Mouse (Mus musculus) Patski (cell line): ENCODE data around the gene Cacna2d2. TPM values are rescaled to one million over a fixed set of nuclear protein-coding genes. Genes with fewer than 3 reads are reported as not detected.
"Not testable (repeated sequence)": the region's sequence is repeated elsewhere in the genome, so short reads cannot be mapped to it uniquely, and the experiment has no call there.

Experiments
- ATAC-seq: fragments of 100-300 bp; one replicate; pipeline ENCODE4 v1.8.0; 2021
- CTCF ChIA-PET: fragments of 350-600 bp; sonication (Branson Sonifier 250); formaldehyde crosslinking; loops from one replicate; lab custom pipeline; 2022; ENCODE audit warnings: inconsistent platforms; lab: Charles Lee
- POLR2A ChIA-PET: fragments of 350-600 bp; sonication (Branson Sonifier 250); formaldehyde crosslinking; loops from one replicate; lab custom pipeline; 2022; ENCODE audit warnings: antibody characterized with exemption, inconsistent platforms; lab: Charles Lee
- DNase-seq: peaks from one replicate; pipeline ENCODE4 v3.0.0-alpha.2; 2011; ENCODE audit warnings: low read depth, low spot score
- H3K27me3 ChIP-seq: fragments of 371-371 bp; one replicate; pipeline ENCODE4 v1.5.1; 2021
- CTCF ChIP-seq: fragments of 100-300 bp; IDR thresholded peaks from one replicate; pipeline ENCODE4 v1.5.1; 2021
- in situ Hi-C: fragments of 300-500 bp; cut with MboI; formaldehyde crosslinking; loops from 3 replicates; pipeline ENCODE4 v1.11.1; 2018; ENCODE audit warnings: low pct_unique_long_range_greater_than_20kb, mixed read lengths
- polyA plus RNA-seq: library from polyadenylated mRNA; unstranded; gene quantifications from one replicate; pipeline ENCODE4 v1.2.3, GENCODE M21; 2021

The Cacna2d2 gene
- polyA plus RNA-seq, 1 experiment from 2014 or later, result 0.01 TPM

DNA sequence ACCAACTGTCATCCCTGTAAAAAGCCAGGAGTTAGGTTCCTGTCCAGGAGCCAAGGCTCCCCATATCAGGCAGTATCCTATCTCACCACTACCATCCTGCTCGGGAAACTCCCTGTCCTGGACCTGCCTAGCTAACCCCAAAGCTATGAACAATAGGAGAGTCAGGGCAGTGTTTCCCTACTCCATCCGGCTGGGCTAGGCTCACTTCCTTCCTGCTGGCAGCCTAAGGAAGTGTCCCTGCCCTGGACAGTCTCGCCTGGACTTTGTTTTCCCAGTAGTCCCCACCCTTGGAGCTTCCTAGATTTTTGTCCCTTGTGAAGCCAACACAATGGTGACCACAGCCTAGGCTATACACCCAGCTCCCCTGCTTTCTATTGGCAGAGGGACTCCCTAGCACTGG is 167.4 kb downstream of the Cacna2d2 start:
- ATAC-seq (no peak), DNase-seq (no peak)
- POLR2A ChIA-PET, result interaction anchor here (0.8 to 1.3 kb wide), 2 partner anchors 22 to 700 kb away, joined by 3 to 4 read pairs; no protein-coding TSS in a partner anchor
- H3K27me3 ChIP-seq, result no peaks in the 10 kb centered on the region
- in situ Hi-C loops, result no loop called here
- no peak for TF ChIP-seq CTCF
- CTCF ChIA-PET, result interaction anchor here (0.7 to 2.5 kb wide), 5 partner anchors 10 to 78 kb away, joined by 3 to 9 read pairs (median 3); partner anchors contain the start of genes Hyal3 and Naa80

DNA sequence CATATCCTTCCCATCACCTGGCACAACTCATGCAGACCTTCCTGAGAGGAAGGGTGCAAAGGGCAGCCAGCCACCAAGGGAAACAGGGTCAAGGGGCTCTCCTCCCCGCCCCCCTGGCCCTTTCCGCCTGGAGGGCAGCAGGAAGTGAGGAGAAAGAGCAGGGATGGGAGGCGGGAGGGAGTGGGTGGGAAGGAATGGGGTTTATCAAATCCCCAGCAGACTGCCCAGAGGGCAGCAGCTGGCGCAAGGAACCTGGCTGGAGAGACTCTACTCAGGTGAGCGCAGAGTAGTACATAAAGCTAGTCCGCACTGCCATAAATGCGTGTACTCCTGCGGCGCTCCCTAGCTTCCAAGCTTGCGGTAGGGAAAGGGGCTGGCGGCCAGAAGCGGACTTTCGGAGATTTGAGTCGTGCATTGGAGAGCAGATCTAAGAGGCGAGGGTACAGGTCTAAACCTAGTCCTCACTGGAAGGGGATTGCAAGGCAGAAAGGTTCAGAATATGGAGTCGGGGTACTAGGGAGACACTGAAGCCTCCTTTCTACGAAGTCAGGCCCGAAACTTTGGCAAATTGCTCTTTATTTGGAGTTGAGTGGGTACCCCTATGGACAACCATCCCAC is 168.4 kb downstream of the Cacna2d2 start, which contains the start of gene Hyal2:
TSS of gene Hyal2 (plus strand) at position 244 of the 618 bp plus-strand sequence.
- no peaks in the 10 kb centered on the region for H3K27me3 ChIP-seq
- ATAC-seq, result no peak
- ChIA-PET CTCF (interaction anchor here (2.2 to 4.3 kb wide), 3 partner anchors 11 to 78 kb away, joined by 8 to 19 read pairs (median 8); partner anchors contain the start of genes Hyal3 and Naa80), POLR2A (interaction anchor here (0.9 to 1.0 kb wide), 2 partner anchors 13 to 73 kb away, joined by 3 to 5 read pairs; no protein-coding TSS in a partner anchor)
- TF ChIP-seq CTCF, result no peak
- in situ Hi-C loops, result no loop called here
- no peak for DNase-seq

DNA sequence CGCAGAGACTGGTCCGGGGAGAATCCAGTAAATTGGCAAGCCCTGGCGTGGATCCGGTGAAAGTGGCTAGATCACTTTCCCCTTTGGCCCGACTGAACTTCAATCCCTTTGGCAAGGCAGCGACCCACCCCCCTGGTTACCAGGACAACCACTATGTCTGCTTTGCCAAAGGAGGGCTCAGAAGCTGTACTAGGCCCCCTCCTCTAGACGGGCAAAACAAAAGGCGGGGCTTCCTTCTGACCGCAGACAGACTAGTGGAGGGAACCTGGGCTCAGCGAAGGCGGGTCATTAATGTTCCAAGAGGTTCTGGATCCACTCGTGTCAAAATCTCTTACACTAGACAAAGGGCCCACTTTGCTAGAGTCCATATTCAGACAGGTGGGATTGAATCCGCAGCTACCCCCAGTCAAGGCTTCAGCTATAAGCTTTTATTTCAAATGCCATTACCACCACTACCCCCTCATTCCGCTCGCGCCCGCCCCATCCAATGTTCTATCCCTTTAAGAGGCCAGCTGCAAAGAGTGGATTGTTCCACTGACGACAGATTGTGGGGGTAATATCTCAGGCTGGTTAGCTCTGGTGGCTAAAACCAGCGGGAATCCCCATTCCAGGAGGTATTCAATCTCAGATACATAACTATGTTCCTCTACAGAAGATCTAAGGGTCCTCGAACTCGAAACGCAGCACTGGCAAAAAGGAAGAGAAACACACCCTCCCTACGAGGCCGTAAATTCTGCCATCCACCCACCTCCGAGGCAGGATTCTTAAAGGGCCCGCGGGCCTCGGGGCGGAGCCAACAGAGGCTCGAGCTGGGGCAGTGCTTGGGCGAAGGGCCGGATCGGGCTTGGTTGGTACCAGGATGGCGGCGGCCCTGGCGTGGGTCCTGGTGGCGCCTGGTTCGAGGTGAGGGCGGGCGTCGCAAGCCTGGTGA is 169.2 kb downstream of the Cacna2d2 start:
- POLR2A ChIA-PET, result interaction anchor here (0.9 to 1.3 kb wide), 3 partner anchors 13 to 72 kb away, joined by 3 to 5 read pairs (median 5); partner anchors contain the start of gene Ifrd2
- ATAC-seq, result peak; percentile 72
- CTCF ChIA-PET, result interaction anchor here (2.0 to 4.3 kb wide), 4 partner anchors 11 to 77 kb away, joined by 5 to 19 read pairs (median 8); partner anchors contain the start of genes Hyal3, Ifrd2 and Naa80
- no peak for TF ChIP-seq CTCF
- in situ Hi-C loops, result no loop called here
- no peak for DNase-seq
- H3K27me3 ChIP-seq, result no peaks in the 10 kb centered on the region

DNA sequence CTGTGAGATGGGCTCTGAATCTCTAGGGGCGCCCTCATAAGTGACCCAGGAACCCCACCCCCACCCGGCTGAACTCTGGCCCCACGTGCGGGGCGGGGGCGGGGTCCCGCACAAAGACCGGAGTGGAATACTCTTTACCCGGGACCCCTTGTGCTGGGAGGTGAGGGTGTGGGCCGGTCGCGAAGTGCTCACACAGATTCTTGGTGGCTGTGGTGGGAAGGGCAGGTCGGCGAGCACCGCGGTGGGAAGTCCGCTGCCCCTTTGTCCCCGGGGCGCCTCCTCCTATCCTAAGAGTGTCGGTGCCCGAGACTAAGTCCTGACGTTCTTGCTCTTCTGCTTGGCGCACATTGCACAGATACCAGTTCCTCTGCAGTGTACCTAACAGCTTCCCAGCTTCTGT is 169.9 kb downstream of the Cacna2d2 start:
- in situ Hi-C loops, result no loop called here
- POLR2A ChIA-PET, result interaction anchor here (0.6 to 1.3 kb wide), 4 partner anchors 10 to 166 kb away, joined by 3 to 8 read pairs (median 4); partner anchors contain the start of genes Hyal3 and Ifrd2
- ATAC-seq (peak; percentile 13), DNase-seq (no peak)
- CTCF ChIA-PET, result interaction anchor here (2.0 to 4.3 kb wide), 3 partner anchors 10 to 76 kb away, joined by 5 to 19 read pairs (median 8); partner anchors contain the start of genes Hyal3, Ifrd2 and Naa80
- no peaks in the 10 kb centered on the region for H3K27me3 ChIP-seq
- TF ChIP-seq CTCF, result no peak

DNA sequence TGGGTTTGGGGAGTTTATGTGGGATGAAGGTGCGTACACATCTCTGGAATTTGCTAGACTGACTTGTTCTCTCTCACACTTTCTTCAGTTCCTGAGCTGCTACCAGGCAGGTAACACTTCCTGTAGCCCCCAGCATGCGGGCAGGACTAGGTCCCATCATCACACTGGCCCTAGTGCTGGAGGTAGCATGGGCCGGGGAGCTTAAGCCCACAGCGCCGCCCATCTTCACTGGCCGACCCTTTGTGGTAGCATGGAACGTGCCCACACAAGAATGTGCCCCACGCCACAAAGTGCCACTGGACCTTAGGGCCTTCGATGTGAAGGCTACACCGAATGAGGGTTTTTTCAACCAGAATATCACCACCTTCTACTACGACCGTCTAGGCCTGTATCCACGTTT is 170.6 kb downstream of the Cacna2d2 start:
- ChIA-PET CTCF (interaction anchor here (0.6 to 4.3 kb wide), 4 partner anchors 10 to 75 kb away, joined by 3 to 19 read pairs (median 6); partner anchors contain the start of genes Hyal3, Ifrd2 and Naa80), POLR2A (interaction anchor here (0.6 to 1.3 kb wide), 3 partner anchors 10 to 165 kb away, joined by 3 to 8 read pairs (median 3); partner anchors contain the start of gene Hyal3)
- in situ Hi-C loops, result no loop called here
- H3K27me3 ChIP-seq, result no peaks in the 10 kb centered on the region
- ATAC-seq (no peak), DNase-seq (no peak)
- no peak for TF ChIP-seq CTCF

DNA sequence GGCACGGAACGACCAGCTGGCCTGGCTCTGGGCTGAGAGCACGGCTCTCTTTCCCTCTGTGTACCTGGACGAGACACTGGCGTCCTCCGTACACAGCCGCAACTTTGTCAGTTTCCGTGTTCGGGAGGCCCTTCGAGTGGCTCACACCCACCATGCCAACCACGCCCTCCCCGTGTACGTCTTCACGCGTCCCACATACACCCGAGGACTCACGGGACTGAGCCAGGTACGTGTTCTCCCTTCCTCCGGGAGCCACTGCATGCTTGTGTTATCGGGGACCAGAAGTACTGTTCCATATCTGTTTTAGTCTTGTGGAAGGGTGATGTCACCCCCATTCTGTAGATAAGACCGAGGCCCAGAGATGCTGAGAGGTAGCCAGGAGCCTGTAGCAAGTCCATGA is 171.4 kb downstream of the Cacna2d2 start:
- no peak for TF ChIP-seq CTCF
- no peak for ATAC-seq
- no peaks in the 10 kb centered on the region for H3K27me3 ChIP-seq
- ChIA-PET POLR2A (interaction anchor here (1.3 kb wide), 1 partner anchor 10 kb away, joined by 8 read pairs; the partner anchor contains the start of gene Hyal3), CTCF (interaction anchor here (4.3 kb wide), 1 partner anchor 9 kb away, joined by 19 read pairs; the partner anchor contains the start of genes Hyal3 and Naa80)
- DNase-seq, result no peak
- in situ Hi-C loops, result no loop called here

DNA sequence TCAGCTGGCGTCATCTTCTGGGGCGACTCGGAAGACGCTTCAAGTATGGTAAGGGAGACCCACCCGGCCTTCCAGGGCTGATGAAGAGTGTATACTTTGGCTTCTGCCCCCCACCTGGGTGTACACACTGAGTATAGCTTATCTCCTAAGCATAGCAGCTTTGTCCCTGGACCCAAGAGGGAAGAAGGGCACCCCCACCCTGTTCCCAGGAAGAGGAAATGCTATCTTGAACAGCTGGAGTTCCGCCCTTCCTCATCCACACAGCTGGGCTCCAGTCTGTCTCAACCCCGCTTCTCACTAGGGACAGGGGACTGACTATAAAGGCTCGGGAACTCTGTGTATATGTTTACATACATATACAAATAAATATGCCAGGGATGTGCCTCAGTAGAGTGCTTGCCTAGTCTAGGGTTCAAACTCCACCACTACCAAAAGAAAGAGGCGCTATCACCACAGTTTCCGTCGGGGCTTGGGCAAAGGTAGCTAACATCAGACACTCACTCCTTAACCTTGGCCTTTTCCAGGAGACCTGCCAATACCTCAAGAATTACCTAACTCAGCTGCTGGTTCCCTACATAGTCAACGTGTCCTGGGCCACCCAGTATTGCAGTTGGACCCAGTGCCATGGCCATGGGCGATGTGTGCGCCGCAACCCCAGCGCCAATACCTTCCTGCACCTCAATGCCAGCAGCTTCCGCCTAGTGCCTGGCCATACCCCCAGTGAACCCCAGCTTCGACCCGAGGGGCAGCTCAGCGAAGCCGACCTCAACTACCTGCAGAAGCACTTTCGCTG is 172.3 kb downstream of the Cacna2d2 start:
- in situ Hi-C loops, result no loop called here
- TF ChIP-seq CTCF, result no peak
- CTCF ChIA-PET, result interaction anchor here (1.9 to 4.3 kb wide), 2 partner anchors 8 to 72 kb away, joined by 7 to 19 read pairs; partner anchors contain the start of genes Hyal3 and Naa80
- POLR2A ChIA-PET, result interaction anchor here (0.7 kb wide), 1 partner anchor 9 kb away, joined by 3 read pairs; the partner anchor contains the start of gene Tusc2
- no peaks in the 10 kb centered on the region for H3K27me3 ChIP-seq
- ATAC-seq (no peak), DNase-seq (no peak)

DNA sequence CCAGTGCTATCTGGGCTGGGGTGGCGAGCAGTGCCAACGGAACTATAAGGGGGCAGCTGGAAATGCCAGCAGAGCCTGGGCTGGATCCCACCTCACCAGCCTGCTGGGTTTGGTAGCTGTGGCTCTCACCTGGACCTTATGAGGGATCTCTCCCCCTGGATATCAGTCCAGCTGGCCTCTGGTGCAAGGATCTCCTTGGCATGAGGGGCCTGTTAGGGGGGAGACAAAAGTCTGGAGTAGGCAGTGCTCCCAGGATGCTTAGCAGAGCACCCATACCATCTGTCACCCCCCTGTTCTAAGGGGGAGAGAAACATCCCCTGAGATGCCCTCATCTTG is 172.9 kb downstream of the Cacna2d2 start:
- in situ Hi-C loops, result no loop called here
- CTCF ChIA-PET, result interaction anchor here (1.9 kb wide), 1 partner anchor 72 kb away, joined by 7 read pairs; no protein-coding TSS in a partner anchor
- POLR2A ChIA-PET, result interaction anchor here (0.7 kb wide), 1 partner anchor 9 kb away, joined by 3 read pairs; the partner anchor contains the start of gene Tusc2
- H3K27me3 ChIP-seq, result no peaks in the 10 kb centered on the region
- no peak for DNase-seq
- TF ChIP-seq CTCF, result no peak
- no peak for ATAC-seq

DNA sequence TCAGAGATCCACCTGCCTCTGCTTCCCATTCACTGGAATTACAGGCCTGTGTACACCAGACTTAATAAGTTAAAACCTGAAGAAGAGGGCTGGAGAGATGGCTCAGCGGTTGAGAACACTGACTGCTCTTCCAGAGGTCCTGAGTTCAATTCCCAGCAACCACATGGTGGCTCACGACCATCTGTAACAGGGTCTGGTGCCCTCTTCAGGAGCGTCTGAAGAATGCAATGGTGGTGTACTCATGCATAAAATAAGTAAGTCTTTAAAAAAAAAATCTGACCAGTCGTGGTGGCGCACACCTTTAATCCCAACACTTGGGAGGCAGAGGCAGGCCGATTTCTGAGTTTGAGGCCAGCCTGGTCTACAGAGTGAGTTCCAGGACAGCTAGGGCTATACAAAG is 174.4 kb downstream of the Cacna2d2 start:
- CTCF ChIA-PET, result interaction anchor here (1.3 kb wide), 1 partner anchor 72 kb away, joined by 3 read pairs; no protein-coding TSS in a partner anchor
- in situ Hi-C loops, POLR2A ChIA-PET, DNase-seq, ATAC-seq, H3K27me3 ChIP-seq: not testable (repeated sequence)
